Mouse (Mus musculus): ENCODE measurements around the gene Heph. TPM values are rescaled to one million over a fixed set of nuclear protein-coding genes. Genes with fewer than 3 reads are reported as not detected.
A peak's percentile ranks its signal among the peaks of the same experiment; 100 is the strongest.
"Not testable (repeated sequence)": the region's sequence is repeated elsewhere in the genome, so short reads cannot be mapped to it uniquely, and the experiment has no call there.

The Heph gene
- polyA plus RNA-seq (2012; rRNA removed) = 24.5 and 55.3 TPM in 2 replicates

GRCm38 (mm10) chrX:96455149-96455548, at the start of gene Heph:
Heph (plus strand) TSS chrX:96455359.
- peak; percentile 73 for DNase-seq (ENCODE audit: low read depth, low spot score)
- WGBS = 39% methylated on average over 2 of the region's 2 CpGs

GRCm38 (mm10) chrX:96415351-96415750, 39.8 kb upstream of the Heph start:
- not testable (repeated sequence) for DNase-seq (ENCODE audit: low read depth, low spot score)
- WGBS = 50% methylated on average over 4 of the region's 4 CpGs

- 97% methylated on average over 1 of the region's 1 CpGs for WGBS
- no peak for DNase-seq (ENCODE audit: low read depth, low spot score)
Measured at GRCm38 (mm10) chrX:96416970-96417369, 38.2 kb upstream of the Heph start.

- WGBS = 39% methylated on average over 1 of the region's 1 CpGs
- no peak for DNase-seq (ENCODE audit: low read depth, low spot score)
Measured at GRCm38 (mm10) chrX:96417733-96418132, 37.4 kb upstream of the Heph start.

- no peak for DNase-seq (ENCODE audit: low read depth, low spot score)
Measured at GRCm38 (mm10) chrX:96419383-96419782, 35.8 kb upstream of the Heph start.

GRCm38 (mm10) chrX:96456201-96456963, 1.2 kb downstream of the Heph start, which contains the start of gene Hsf3:
Hsf3 (minus strand) TSS chrX:96456294.
- WGBS = 24% methylated on average over 9 of the region's 9 CpGs
- no peak for DNase-seq (ENCODE audit: low read depth, low spot score)

- WGBS = 78% methylated on average over 1 of the region's 1 CpGs
- no peak for DNase-seq (ENCODE audit: low read depth, low spot score)
Measured at GRCm38 (mm10) chrX:96501580-96501979, 46.4 kb downstream of the Heph start.

Other genes with a start within 250 kb of the Heph start
- gene Vsig4, start 161.9 kb upstream of the Heph start, polyA plus RNA-seq (2012; rRNA removed) = 0.07 TPM in 1 of 2 replicates, not detected in the other
- not detected in 2 replicates for gene Hsf3, start 935 bp downstream of the Heph start, polyA plus RNA-seq (2012; rRNA removed)